Mouse (Mus musculus) midbrain, embryonic 13.5 days (tissue): ENCODE results near the gene Stmn1. TPM values are rescaled to one million over a fixed set of nuclear protein-coding genes. Genes with fewer than 3 reads are reported as not detected.
A peak's percentile ranks its signal among the peaks of the same experiment; 100 is the strongest.

ENCODE experiments used
- ATAC-seq: fragments of 200-750 bp; cut with Nextera tagmentation; 2 replicates; pipeline ENCODE4 v1.8.0; 2017; ENCODE audit warnings: mild to moderate bottlenecking, moderate TSS enrichment, moderate library complexity
- H3K27ac ChIP-seq: fragments of 300-500 bp; sonication (generic); 2 replicates; pipeline ENCODE4 v1.5.1; 2015; ENCODE audit warnings: inconsistent platforms, mild to moderate bottlenecking, moderate library complexity
- H3K27me3 ChIP-seq: fragments of 300-500 bp; sonication (generic); 2 replicates; pipeline ENCODE4 v1.6.1; 2015; ENCODE audit warnings: mild to moderate bottlenecking, inconsistent platforms
- H3K36me3 ChIP-seq: fragments of 300-500 bp; sonication (generic); 2 replicates; pipeline ENCODE4 v1.6.1; 2015; ENCODE audit warnings: mild to moderate bottlenecking, inconsistent platforms
- H3K4me1 ChIP-seq: fragments of 300-500 bp; sonication (generic); replicated peaks from 2 replicates; pipeline ENCODE4 v1.6.1; 2015; ENCODE audit warnings: inconsistent platforms
- H3K4me2 ChIP-seq: fragments of 300-500 bp; sonication (generic); replicated peaks from 2 replicates; pipeline ENCODE4 v1.6.1; 2015; ENCODE audit warnings: moderate library complexity, mild to moderate bottlenecking, inconsistent platforms
- H3K4me3 ChIP-seq: fragments of 300-500 bp; sonication (generic); replicated peaks from 2 replicates; pipeline ENCODE4 v1.5.1; 2015; ENCODE audit warnings: mild to moderate bottlenecking, inconsistent platforms
- H3K9ac ChIP-seq: fragments of 300-500 bp; sonication (generic); replicated peaks from 2 replicates; pipeline ENCODE4 v1.6.1; 2015; ENCODE audit warnings: mild to moderate bottlenecking, inconsistent platforms
- H3K9me3 ChIP-seq: fragments of 300-500 bp; sonication (generic); 2 replicates; pipeline ENCODE4 v1.6.1; 2016; ENCODE audit warnings: mild to moderate bottlenecking, inconsistent platforms
- WGBS: fragments of 180-500 bp; shearing (Covaris S2); methylation state at CpG from one replicate; pipeline ENCODE4 v1.1.7; 2015; 5-methylcytosine and 5-hydroxymethylcytosine counted together
- polyA plus RNA-seq: library from polyadenylated mRNA; unstranded; fragments of >200 nt; fragmentation: Nextera tagmentation; extraction: Ambion mirVana; gene quantifications from 2 replicates; pipeline ENCODE4 v1.2.1, GENCODE M21; 2015

Stmn1 gene
- polyA plus RNA-seq, 1 experiment from 2014 or later = 7,568 TPM

DNA sequence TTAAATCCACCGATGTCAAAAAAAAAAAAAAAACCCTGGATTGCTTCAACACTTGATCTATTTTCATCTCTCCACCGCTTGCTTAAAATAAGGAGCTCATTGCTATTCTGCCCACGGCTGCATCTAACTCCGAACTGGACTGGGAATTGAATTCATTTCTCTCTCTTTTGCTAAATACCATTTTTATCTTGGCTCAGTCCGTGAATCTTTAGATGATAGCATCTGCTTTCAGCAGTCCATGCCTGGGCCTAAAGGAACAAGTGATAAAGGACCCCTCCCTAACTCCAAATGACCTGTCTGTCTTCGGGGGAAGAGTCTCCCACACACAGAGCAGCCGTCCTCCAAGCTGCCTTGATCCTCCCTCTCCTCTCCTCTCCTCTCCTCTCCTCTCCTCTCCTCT lies 23.2 kb upstream of the Stmn1 start:
- 44% methylated on average over 7 of the region's 7 CpGs for WGBS
- Histone ChIP-seq H3K9me3 (no peaks in the 10 kb centered on the region), H3K4me1 (peaks cover 38% of the 10 kb centered on the region), H3K4me2 (no peak overlapping the region), H3K9ac (no peak overlapping the region), H3K27ac (peak overlapping the region; percentile 68), H3K27me3 (no peaks in the 10 kb centered on the region), H3K36me3 (no peaks in the 10 kb centered on the region), H3K4me3 (no peak overlapping the region)
- 0 out of 2 replicates have a peak, but pooled peaks have one; percentile 46 for ATAC-seq

DNA sequence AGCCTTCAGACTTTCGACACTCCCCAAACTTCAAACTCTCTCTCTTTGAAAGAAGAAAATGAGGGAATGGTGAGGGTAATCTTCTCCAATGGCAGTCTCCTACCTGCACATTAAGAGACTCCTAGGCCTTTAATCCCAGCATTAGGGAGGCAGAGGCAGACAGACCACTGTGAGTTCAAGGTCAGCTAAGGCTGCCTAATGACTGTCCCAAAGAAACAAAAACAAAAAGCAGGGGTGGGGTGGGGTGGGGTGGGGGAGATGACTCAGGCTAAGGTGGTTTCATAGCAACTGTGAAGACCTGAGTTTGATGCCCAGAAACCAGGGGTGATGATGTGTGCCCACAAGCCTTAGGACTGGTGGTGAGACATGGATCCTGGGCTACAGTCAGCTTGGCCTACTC lies 22.6 kb upstream of the Stmn1 start:
- no peak for ATAC-seq
- Histone ChIP-seq H3K4me3 (no peak overlapping the region), H3K36me3 (no peaks in the 10 kb centered on the region), H3K27ac (peak overlapping the region; percentile 68), H3K4me1 (peaks cover 44% of the 10 kb centered on the region), H3K9me3 (no peaks in the 10 kb centered on the region), H3K9ac (0 out of 2 replicates have a peak overlapping the region, but pooled peaks have one; percentile 14), H3K27me3 (no peaks in the 10 kb centered on the region), H3K4me2 (no peak overlapping the region)
- 57% methylated on average over 1 of the region's 1 CpGs for WGBS

GRCm38 (mm10) chr4:134447966-134448365 lies 20.2 kb upstream of the Stmn1 start:
- H3K27me3 ChIP-seq = no peaks in the 10 kb centered on the region
- H3K27ac ChIP-seq = no peak overlapping the region
- H3K4me1 ChIP-seq = peaks cover 56% of the 10 kb centered on the region
- ATAC-seq = no peak
- no peak overlapping the region for H3K9ac ChIP-seq
- H3K4me2 ChIP-seq = no peak overlapping the region
- 52% methylated on average over 23 of the region's 23 CpGs for WGBS
- no peaks in the 10 kb centered on the region for H3K9me3 ChIP-seq
- H3K36me3 ChIP-seq = no peaks in the 10 kb centered on the region
- H3K4me3 ChIP-seq = no peak overlapping the region

- 16% methylated on average over 13 of the region's 13 CpGs for WGBS
- Histone ChIP-seq H3K36me3 (no peaks in the 10 kb centered on the region), H3K9ac (peak overlapping the region; percentile 46), H3K4me1 (peaks cover 66% of the 10 kb centered on the region), H3K4me2 (peak overlapping the region; percentile 29), H3K27me3 (peaks cover 6% of the 10 kb centered on the region; the same call in 1 of the 2 replicates), H3K9me3 (no peaks in the 10 kb centered on the region), H3K27ac (peak overlapping the region; percentile 98), H3K4me3 (no peak overlapping the region)
- ATAC-seq = peak; percentile 82
These were observed 18.3 kb upstream of the Stmn1 start for GRCm38 (mm10) chr4:134449595-134450391.

DNA sequence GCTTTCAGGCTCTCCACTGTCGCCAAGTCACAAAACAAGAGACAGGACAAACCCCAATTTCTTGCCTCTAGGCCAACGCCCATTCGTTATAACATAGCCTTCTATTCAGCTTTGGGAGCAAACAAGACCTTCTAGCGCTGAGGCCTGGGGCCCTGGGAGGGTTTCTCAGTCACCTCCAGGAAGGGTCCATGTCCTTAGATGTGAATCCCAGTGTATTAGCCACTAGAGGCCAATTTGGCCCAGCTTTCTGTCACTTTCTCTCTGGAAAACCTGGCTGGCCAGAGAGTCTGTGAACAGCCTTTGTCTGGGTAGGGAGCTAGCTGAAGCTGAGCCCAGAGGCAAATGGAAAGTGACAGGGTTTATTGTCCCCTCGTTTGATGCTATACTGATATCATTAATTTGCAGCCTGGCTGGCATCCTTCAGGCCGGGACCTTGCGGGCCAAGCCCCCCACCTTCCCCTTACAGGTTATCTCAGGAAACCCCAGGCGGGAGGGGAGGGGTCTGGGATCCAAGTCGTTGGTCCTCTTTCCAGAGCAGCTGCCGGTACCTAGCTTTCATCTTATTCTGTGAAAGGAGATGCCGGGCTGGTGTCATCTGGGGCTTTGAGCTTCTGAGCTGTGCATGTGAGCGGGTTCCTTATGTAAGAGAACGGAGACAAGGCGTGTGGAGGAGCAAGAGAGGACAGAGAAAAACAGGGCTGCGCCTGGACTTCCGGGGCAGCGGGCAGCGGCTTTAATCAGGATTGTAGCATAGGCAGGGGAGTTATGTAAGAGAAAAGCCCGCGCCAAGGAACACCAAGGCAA lies 17.5 kb upstream of the Stmn1 start:
- Histone ChIP-seq H3K9ac (peak overlapping the region; percentile 46), H3K27ac (peak overlapping the region; percentile 98), H3K4me3 (no peak overlapping the region), H3K36me3 (no peaks in the 10 kb centered on the region), H3K4me2 (peak overlapping the region; percentile 29), H3K27me3 (peaks cover 6% of the 10 kb centered on the region; the same call in 1 of the 2 replicates), H3K4me1 (peaks cover 60% of the 10 kb centered on the region), H3K9me3 (no peaks in the 10 kb centered on the region)
- ATAC-seq = peak; percentile 60
- 11% methylated on average over 20 of the region's 20 CpGs for WGBS

GRCm38 (mm10) chr4:134451484-134451883 lies 16.6 kb upstream of the Stmn1 start:
- H3K4me2 ChIP-seq = no peak overlapping the region
- peak overlapping the region; percentile 98 for H3K27ac ChIP-seq

GRCm38 (mm10) chr4:134453619-134454400 lies 14.3 kb upstream of the Stmn1 start:
- no peak overlapping the region for H3K4me3 ChIP-seq
- peak overlapping the region; percentile 3; the same call in 1 of the 2 replicates for H3K4me2 ChIP-seq
- no peak overlapping the region for H3K27ac ChIP-seq
- no peaks in the 10 kb centered on the region for H3K36me3 ChIP-seq
- WGBS = 24% methylated on average over 34 of the region's 34 CpGs
- H3K4me1 ChIP-seq = peaks cover 39% of the 10 kb centered on the region
- H3K27me3 ChIP-seq = peaks cover 6% of the 10 kb centered on the region; the same call in 1 of the 2 replicates
- no peaks in the 10 kb centered on the region for H3K9me3 ChIP-seq
- no peak overlapping the region; the same call in 1 of the 2 replicates for H3K9ac ChIP-seq
- ATAC-seq = no peak

More at GRCm38 (mm10) chr4:134451484-134451883, 16.6 kb upstream of the Stmn1 start:
- H3K9ac ChIP-seq = no peak overlapping the region
- H3K9me3 ChIP-seq = no peaks in the 10 kb centered on the region
- H3K27me3 ChIP-seq = peaks cover 6% of the 10 kb centered on the region; the same call in 1 of the 2 replicates
- peaks cover 52% of the 10 kb centered on the region for H3K4me1 ChIP-seq
- 58% methylated on average over 9 of the region's 9 CpGs for WGBS
- ATAC-seq = no peak
- no peaks in the 10 kb centered on the region for H3K36me3 ChIP-seq
- no peak overlapping the region for H3K4me3 ChIP-seq

DNA sequence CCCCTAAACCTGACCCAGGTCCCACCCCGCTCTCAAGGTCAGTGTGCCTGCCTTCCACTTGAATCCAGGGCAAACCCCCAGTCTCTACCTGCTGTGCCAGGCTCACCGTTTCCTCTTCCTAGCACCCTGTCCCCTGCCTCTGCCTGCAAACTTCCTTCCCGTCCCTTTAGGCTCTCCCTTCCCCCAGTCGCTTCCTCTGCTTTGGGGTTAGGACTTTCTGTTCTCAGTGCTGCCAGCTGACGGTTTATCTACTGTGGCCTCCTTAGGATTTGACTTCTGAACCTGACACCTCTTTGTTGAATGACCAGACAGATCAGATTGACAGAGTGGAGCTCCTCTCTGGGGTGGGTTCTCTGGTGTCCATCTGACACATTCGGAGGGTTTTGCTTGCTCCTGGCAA lies 12.8 kb upstream of the Stmn1 start:
- H3K36me3 ChIP-seq = no peaks in the 10 kb centered on the region
- peaks cover 6% of the 10 kb centered on the region; the same call in 1 of the 2 replicates for H3K27me3 ChIP-seq
- no peak overlapping the region for H3K27ac ChIP-seq
- H3K4me3 ChIP-seq = no peak overlapping the region
- WGBS = 54% methylated on average over 6 of the region's 6 CpGs
- no peak for ATAC-seq
- H3K9ac ChIP-seq = no peak overlapping the region
- no peak overlapping the region for H3K4me2 ChIP-seq
- no peaks in the 10 kb centered on the region for H3K9me3 ChIP-seq
- H3K4me1 ChIP-seq = peaks cover 24% of the 10 kb centered on the region

DNA sequence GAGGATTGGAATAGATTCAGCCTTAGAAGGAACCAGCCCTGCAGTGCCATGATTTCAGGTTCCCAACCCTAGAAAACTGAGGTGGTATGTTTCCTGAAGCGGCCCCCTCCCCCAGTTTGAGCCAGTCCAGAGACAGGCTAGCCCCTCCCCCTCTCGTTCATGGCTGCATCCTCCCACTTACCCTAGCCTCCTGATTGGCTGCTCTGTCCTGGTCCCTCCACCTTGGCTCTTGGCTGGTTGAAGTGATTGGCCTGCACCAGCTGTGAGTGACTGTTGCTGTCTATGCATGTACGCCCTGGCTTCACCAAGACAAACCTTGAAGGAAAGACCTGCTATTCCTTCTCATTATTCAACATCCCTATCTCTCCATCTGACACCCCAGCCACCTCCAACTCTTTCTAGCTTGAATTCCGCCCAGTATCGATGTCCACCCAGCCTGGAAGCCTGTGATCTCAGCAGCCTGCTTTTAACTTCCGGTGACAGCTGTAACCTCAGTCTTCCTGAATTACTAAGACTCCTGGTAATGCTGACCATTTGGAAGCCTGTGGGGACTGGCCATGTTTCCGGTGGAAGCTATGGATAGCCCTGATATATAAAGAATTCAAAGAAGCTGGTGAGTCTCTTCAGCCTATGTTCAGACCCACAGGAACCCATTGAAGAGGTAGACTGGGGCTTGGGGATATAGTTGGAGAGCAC lies 10.8 kb upstream of the Stmn1 start:
- Histone ChIP-seq H3K4me3 (no peak overlapping the region), H3K4me1 (peaks cover 10% of the 10 kb centered on the region), H3K9ac (no peak overlapping the region), H3K27ac (no peak overlapping the region), H3K36me3 (no peaks in the 10 kb centered on the region), H3K27me3 (peaks cover 6% of the 10 kb centered on the region; the same call in 1 of the 2 replicates), H3K4me2 (no peak overlapping the region), H3K9me3 (no peaks in the 10 kb centered on the region)
- ATAC-seq = no peak
- WGBS = 59% methylated on average over 7 of the region's 7 CpGs

- no peak for ATAC-seq
- 84% methylated on average over 5 of the region's 5 CpGs for WGBS
- Histone ChIP-seq H3K27me3 (peaks cover 4% of the 10 kb centered on the region; the same call in 1 of the 2 replicates), H3K4me2 (no peak overlapping the region), H3K9me3 (no peaks in the 10 kb centered on the region), H3K36me3 (no peaks in the 10 kb centered on the region), H3K27ac (no peak overlapping the region), H3K4me3 (no peak overlapping the region), H3K4me1 (peaks cover 5% of the 10 kb centered on the region), H3K9ac (no peak overlapping the region)
These were observed 9.3 kb upstream of the Stmn1 start for GRCm38 (mm10) chr4:134458856-134459255.

DNA sequence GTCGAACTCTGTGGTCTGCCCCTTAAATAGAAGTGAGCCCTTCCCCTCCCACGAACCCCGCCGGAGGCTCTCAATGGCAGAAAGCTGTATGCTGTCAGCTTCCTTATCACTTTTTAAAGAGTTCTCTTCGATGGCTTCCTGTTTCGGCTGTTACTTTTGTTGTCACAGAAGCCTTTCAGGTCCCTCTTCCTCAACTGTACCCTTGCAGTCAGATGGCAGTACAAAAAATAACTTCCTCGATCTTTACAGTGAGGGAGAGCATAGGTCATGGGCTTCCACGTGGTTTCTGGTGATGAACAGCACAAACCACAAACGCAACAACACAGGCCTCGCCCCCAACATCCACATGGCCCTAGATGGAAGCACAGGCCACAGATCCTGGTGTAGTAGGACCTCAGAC lies 7.8 kb upstream of the Stmn1 start:
- WGBS = 88% methylated on average over 10 of the region's 10 CpGs
- no peak overlapping the region for H3K4me3 ChIP-seq
- H3K9me3 ChIP-seq = no peaks in the 10 kb centered on the region
- H3K4me2 ChIP-seq = no peak overlapping the region
- H3K9ac ChIP-seq = no peak overlapping the region
- no peak for ATAC-seq
- H3K27ac ChIP-seq = no peak overlapping the region
- peaks cover 10% of the 10 kb centered on the region for H3K4me1 ChIP-seq
- no peaks in the 10 kb centered on the region for H3K36me3 ChIP-seq
- H3K27me3 ChIP-seq = no peaks in the 10 kb centered on the region
